Mouse (Mus musculus) heart, embryonic 16.5 days (tissue): ENCODE measurements at regions not wholly inside any gene's neighbourhood (a gene's known extent, or its start where the extent isn't known, plus 50 kb on each side); places are given as distances from the start of the nearest gene placed in this dataset.
"Not testable (repeated sequence)": the region's sequence is repeated elsewhere in the genome, so short reads cannot be mapped to it uniquely, and the experiment has no call there.

Experiments
- ATAC-seq: fragments of 200-750 bp; cut with Nextera tagmentation; replicated peaks from 2 replicates; pipeline ENCODE4 v1.8.0; 2017; ENCODE audit warnings: moderate number of reproducible peaks; ENCODE audit not compliant: insufficient read depth, low FRiP score; ENCODE audit errors: extremely low read depth
- H3K27ac ChIP-seq: fragments of 300-500 bp; sonication (generic); 2 replicates; pipeline ENCODE4 v1.5.1; 2014; ENCODE audit warnings: mild to moderate bottlenecking, low read length, control low read depth, moderate library complexity
- H3K27me3 ChIP-seq: fragments of 300-500 bp; sonication (generic); 2 replicates; pipeline ENCODE4 v1.6.1; 2014; ENCODE audit warnings: low read length, mixed read lengths; ENCODE audit not compliant: control insufficient read depth, insufficient read depth
- H3K36me3 ChIP-seq: fragments of 300-500 bp; sonication (generic); 2 replicates; pipeline ENCODE4 v1.6.1; 2014; ENCODE audit not compliant: control insufficient read depth, insufficient read depth
- H3K4me1 ChIP-seq: fragments of 300-500 bp; sonication (generic); 2 replicates; pipeline ENCODE4 v1.6.1; 2014; ENCODE audit warnings: low read length, mixed read lengths; ENCODE audit not compliant: control insufficient read depth, insufficient read depth
- H3K4me2 ChIP-seq: fragments of 300-500 bp; sonication (generic); 2 replicates; pipeline ENCODE4 v1.6.1; 2014; ENCODE audit warnings: low read depth, mild to moderate bottlenecking, control low read depth, low read length
- H3K4me3 ChIP-seq: fragments of 300-500 bp; sonication (generic); 2 replicates; pipeline ENCODE4 v1.5.1; 2014; ENCODE audit warnings: mild to moderate bottlenecking, control low read depth, low read length
- H3K9ac ChIP-seq: fragments of 300-500 bp; sonication (generic); 2 replicates; pipeline ENCODE4 v1.6.1; 2014; ENCODE audit warnings: low read length, control low read depth
- H3K9me3 ChIP-seq: fragments of 300-500 bp; sonication (generic); replicated peaks from 2 replicates; pipeline ENCODE4 v1.6.1; 2016; ENCODE audit warnings: low read length; ENCODE audit not compliant: control insufficient read depth
- WGBS: fragments of 180-500 bp; shearing (Covaris S2); extraction: QIAGEN DNeasy Blood & Tissue Kit; methylation state at CpG from one replicate; pipeline ENCODE4 v1.1.7; 2014; 5-methylcytosine and 5-hydroxymethylcytosine counted together

GRCm38 (mm10) chr10:118618251-118618650, 177.4 kb downstream of the Ifng start:
- not testable (repeated sequence) for ATAC-seq, H3K27ac ChIP-seq, H3K4me1 ChIP-seq, H3K4me3 ChIP-seq, H3K4me2 ChIP-seq, H3K9me3 ChIP-seq, H3K36me3 ChIP-seq, H3K9ac ChIP-seq, H3K27me3 ChIP-seq
- 89% methylated on average over 4 of the region's 4 CpGs for WGBS

- Histone ChIP-seq H3K9me3 (no peaks in the 10 kb centered on the region), H3K4me3 (no peak overlapping the region), H3K4me1 (peaks cover 8% of the 10 kb centered on the region; the same call in 1 of the 2 replicates), H3K4me2 (no peak overlapping the region), H3K9ac (no peak overlapping the region), H3K27ac (no peak overlapping the region), H3K27me3 (no peaks in the 10 kb centered on the region), H3K36me3 (no peaks in the 10 kb centered on the region)
- WGBS: 89% methylated on average over 10 of the region's 10 CpGs
- no peak for ATAC-seq
Observed at GRCm38 (mm10) chr10:118618766-118619600, 178.1 kb downstream of the Ifng start.

- Histone ChIP-seq H3K27ac (no peak overlapping the region), H3K4me2 (no peak overlapping the region), H3K4me3 (no peak overlapping the region), H3K36me3 (no peaks in the 10 kb centered on the region), H3K4me1 (peaks cover 8% of the 10 kb centered on the region; the same call in 1 of the 2 replicates), H3K27me3 (no peaks in the 10 kb centered on the region), H3K9ac (no peak overlapping the region), H3K9me3 (no peaks in the 10 kb centered on the region)
- WGBS: 91% methylated on average over 1 of the region's 1 CpGs
- no peak for ATAC-seq
Observed at GRCm38 (mm10) chr10:118619601-118620000, 178.8 kb downstream of the Ifng start.

GRCm38 (mm10) chr10:118620611-118621010, 179.8 kb downstream of the Ifng start:
- no peak overlapping the region for H3K9ac ChIP-seq
- no peak overlapping the region for H3K27ac ChIP-seq

GRCm38 (mm10) chr10:118621546-118621945, 180.7 kb downstream of the Ifng start:
- WGBS: 86% methylated on average over 4 of the region's 4 CpGs

More at GRCm38 (mm10) chr10:118620611-118621010, 179.8 kb downstream of the Ifng start:
- H3K4me3 ChIP-seq: no peak overlapping the region
- H3K27me3 ChIP-seq: no peaks in the 10 kb centered on the region
- no peaks in the 10 kb centered on the region for H3K9me3 ChIP-seq
- no peak for ATAC-seq
- H3K4me2 ChIP-seq: no peak overlapping the region
- no peaks in the 10 kb centered on the region for H3K36me3 ChIP-seq
- peaks cover 8% of the 10 kb centered on the region; the same call in 1 of the 2 replicates for H3K4me1 ChIP-seq

GRCm38 (mm10) chr10:118622131-118622530, 181.3 kb downstream of the Ifng start:
- H3K27ac ChIP-seq: no peak overlapping the region
- ATAC-seq: no peak
- no peak overlapping the region for H3K4me2 ChIP-seq
- WGBS: 74% methylated on average over 6 of the region's 6 CpGs
- no peaks in the 10 kb centered on the region for H3K9me3 ChIP-seq
- H3K9ac ChIP-seq: no peak overlapping the region
- H3K4me3 ChIP-seq: no peak overlapping the region
- H3K4me1 ChIP-seq: peaks cover 8% of the 10 kb centered on the region; the same call in 1 of the 2 replicates
- H3K36me3 ChIP-seq: no peaks in the 10 kb centered on the region
- no peaks in the 10 kb centered on the region for H3K27me3 ChIP-seq

More at GRCm38 (mm10) chr10:118621546-118621945, 180.7 kb downstream of the Ifng start:
- Histone ChIP-seq H3K4me1 (peaks cover 8% of the 10 kb centered on the region; the same call in 1 of the 2 replicates), H3K9ac (no peak overlapping the region), H3K4me2 (no peak overlapping the region), H3K27me3 (no peaks in the 10 kb centered on the region), H3K36me3 (no peaks in the 10 kb centered on the region), H3K9me3 (no peaks in the 10 kb centered on the region), H3K4me3 (no peak overlapping the region), H3K27ac (no peak overlapping the region)
- no peak for ATAC-seq

- Histone ChIP-seq H3K27me3 (no peaks in the 10 kb centered on the region), H3K36me3 (no peaks in the 10 kb centered on the region), H3K4me3 (no peak overlapping the region), H3K4me2 (no peak overlapping the region), H3K9me3 (no peaks in the 10 kb centered on the region), H3K9ac (no peak overlapping the region), H3K4me1 (no peaks in the 10 kb centered on the region), H3K27ac (no peak overlapping the region)
- ATAC-seq: no peak
- WGBS: 86% methylated on average over 2 of the region's 2 CpGs
Observed at GRCm38 (mm10) chr10:118622916-118623315, 182.1 kb downstream of the Ifng start.

GRCm38 (mm10) chr10:118624368-118624767, 183.5 kb downstream of the Ifng start:
- H3K36me3 ChIP-seq: no peaks in the 10 kb centered on the region
- WGBS: 79% methylated on average over 7 of the region's 7 CpGs
- H3K9me3 ChIP-seq: no peaks in the 10 kb centered on the region
- H3K9ac ChIP-seq: no peak overlapping the region
- no peak for ATAC-seq
- H3K4me1 ChIP-seq: no peaks in the 10 kb centered on the region
- H3K4me3 ChIP-seq: no peak overlapping the region
- H3K27me3 ChIP-seq: no peaks in the 10 kb centered on the region
- no peak overlapping the region for H3K27ac ChIP-seq
- H3K4me2 ChIP-seq: no peak overlapping the region

- no peak overlapping the region for H3K4me3 ChIP-seq
- no peak overlapping the region for H3K27ac ChIP-seq
- H3K36me3 ChIP-seq: no peaks in the 10 kb centered on the region
- H3K4me1 ChIP-seq: no peaks in the 10 kb centered on the region
- H3K27me3 ChIP-seq: no peaks in the 10 kb centered on the region
- no peak overlapping the region for H3K4me2 ChIP-seq
- H3K9me3 ChIP-seq: no peaks in the 10 kb centered on the region
- no peak for ATAC-seq
- H3K9ac ChIP-seq: no peak overlapping the region
- WGBS: 81% methylated on average over 6 of the region's 6 CpGs
Observed at GRCm38 (mm10) chr10:118628000-118628399, 187.2 kb downstream of the Ifng start.
